Mouse (Mus musculus) CH12.LX (cell line): ENCODE results near the gene Pcmt1.

ENCODE experiments used
- BHLHE40 ChIP-seq: IDR thresholded peaks from 2 replicates; pipeline ENCODE4 v1.6.1; 2011; ENCODE audit warnings: mild to moderate bottlenecking, low read depth, low read length, improper control_type of control experiment
- CHD2 ChIP-seq: IDR thresholded peaks from 2 replicates; pipeline ENCODE4 v1.6.1; 2011; ENCODE audit warnings: low read length, improper control_type of control experiment
- CTCF ChIP-seq, 2 experiments: IDR thresholded peaks in 1 of 2; conservative IDR thresholded peaks in 1 of 2; 2 replicates each; pipeline ENCODE4 v1.5.1; 2011 to 2012; ENCODE audit warnings: low read depth in 2 of 2, low read length in 2 of 2, improper control_type of control experiment in 1 of 2, inconsistent platforms in 1 of 2, mild to moderate bottlenecking in 1 of 2, moderate library complexity in 1 of 2
- E2F4 ChIP-seq: IDR thresholded peaks from 2 replicates; pipeline ENCODE4 v1.6.1; 2011; ENCODE audit warnings: low read depth, low read length, improper control_type of control experiment; ENCODE audit not compliant: insufficient replicate concordance
- EP300 ChIP-seq: IDR thresholded peaks from 2 replicates; pipeline ENCODE4 v1.6.1; 2011; ENCODE audit warnings: low read length, improper control_type of control experiment
- GABPA ChIP-seq: IDR thresholded peaks from 2 replicates; pipeline ENCODE4 v1.6.1; 2012; ENCODE audit warnings: low read depth, low read length, improper control_type of control experiment, inconsistent platforms; ENCODE audit not compliant: insufficient replicate concordance
- MEF2A ChIP-seq: IDR thresholded peaks from 2 replicates; pipeline ENCODE4 v1.6.1; 2014; ENCODE audit warnings: low read depth, mild to moderate bottlenecking, inconsistent platforms, low read length, improper control_type of control experiment, borderline replicate concordance
- MYC ChIP-seq: IDR thresholded peaks from 2 replicates; pipeline ENCODE4 v1.6.1; 2011; ENCODE audit warnings: low read depth, mild to moderate bottlenecking, improper control_type of control experiment, low read length
- POLR2A ChIP-seq: IDR thresholded peaks from 2 replicates; pipeline ENCODE4 v1.6.1; 2011; ENCODE audit warnings: low read depth, mild to moderate bottlenecking, improper control_type of control experiment, low read length
- RAD21 ChIP-seq: IDR thresholded peaks from 2 replicates; pipeline ENCODE4 v1.6.1; 2011; ENCODE audit warnings: low read depth, mild to moderate bottlenecking, low read length, improper control_type of control experiment, moderate library complexity
- ZC3H11A ChIP-seq: IDR thresholded peaks from 2 replicates; pipeline ENCODE4 v1.6.1; 2012; ENCODE audit warnings: low read depth, mild to moderate bottlenecking, inconsistent platforms, low read length, improper control_type of control experiment
- ZKSCAN1 ChIP-seq: IDR thresholded peaks from 2 replicates; pipeline ENCODE4 v1.6.1; 2012; ENCODE audit warnings: low read depth, inconsistent platforms, low read length, improper control_type of control experiment, borderline replicate concordance
- ZMIZ1 ChIP-seq: IDR thresholded peaks from 2 replicates; pipeline ENCODE4 v1.6.1; 2012; ENCODE audit warnings: low read depth, mild to moderate bottlenecking, inconsistent platforms, low read length, improper control_type of control experiment
- ZNF384 ChIP-seq: IDR thresholded peaks from 2 replicates; pipeline ENCODE4 v1.6.1; 2012; ENCODE audit warnings: low read depth, low read length, improper control_type of control experiment, inconsistent platforms

GRCm38 (mm10) chr10:7600647-7601046, 80.3 kb downstream of the Pcmt1 start:
- TF ChIP-seq E2F4 (no peak), ZNF384 (no peak), CHD2 (no peak), CTCF (conservative IDR thresholded peaks at IDR 0.05 in 1 of 2, IDR thresholded peaks at IDR 0.05 in 1 of 2; ENCODE audit: low read depth in 2 of 2, low read length in 2 of 2) (peak; percentile 93), MEF2A (no peak; the same call in 1 of the 2 replicates), GABPA (no peak), BHLHE40 (peak; percentile 87), MYC (no peak), POLR2A (no peak), EP300 (no peak), ZKSCAN1 (no peak), RAD21 (peak; percentile 67), ZMIZ1 (no peak), ZC3H11A (no peak; the same call in 1 of the 2 replicates)
